Mouse (Mus musculus): ENCODE results near the gene L1td1.

- TF ChIP-seq CTCF (conservative IDR thresholded peaks at IDR 0.05; ENCODE audit: low read length) (no peak), POU5F1 (IDR thresholded peaks at IDR 0.05; ENCODE audit: borderline replicate concordance, low read length) (no peak)
Observed at GRCm38 (mm10) chr4:98688520-98688919, 38.0 kb upstream of the L1td1 start.
